Mouse (Mus musculus): ENCODE results near the gene Zfp652.

DNA sequence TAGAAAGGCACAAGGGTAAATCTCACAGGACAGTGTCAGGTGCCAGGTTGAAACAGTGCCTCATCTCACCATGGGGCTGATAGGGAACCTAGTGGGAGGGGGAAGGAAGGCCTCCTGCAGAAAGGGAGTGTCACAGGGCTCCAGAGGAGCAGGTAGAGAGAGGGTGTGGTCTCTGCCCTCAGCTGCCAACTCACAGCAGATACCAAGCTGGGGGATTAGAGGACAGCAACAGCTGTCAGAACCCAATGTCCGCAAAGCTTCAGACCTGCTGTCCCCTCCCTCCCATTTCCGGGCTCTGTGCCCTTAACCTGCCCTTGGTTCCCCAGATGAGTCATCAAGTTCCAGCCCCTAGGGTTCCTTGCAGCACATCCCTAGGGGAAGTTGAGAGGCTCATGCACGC, 93.1 kb downstream of the Zfp652 start:
- no peak for TF ChIP-seq CTCF (IDR thresholded peaks at IDR 0.05; ENCODE audit: borderline replicate concordance, insufficient read depth, low read depth, low read length)
- TF ChIP-seq POLR2A (IDR thresholded peaks at IDR 0.05; ENCODE audit: borderline replicate concordance, insufficient read depth, low read length): no peak
